Mouse (Mus musculus): ENCODE results near the gene D11Wsu47e. TPM values are rescaled to one million over a fixed set of nuclear protein-coding genes. Genes with fewer than 3 reads are reported as not detected.

Gene D11Wsu47e
- polyA plus RNA-seq, 1 experiment: 7.4 TPM

DNA sequence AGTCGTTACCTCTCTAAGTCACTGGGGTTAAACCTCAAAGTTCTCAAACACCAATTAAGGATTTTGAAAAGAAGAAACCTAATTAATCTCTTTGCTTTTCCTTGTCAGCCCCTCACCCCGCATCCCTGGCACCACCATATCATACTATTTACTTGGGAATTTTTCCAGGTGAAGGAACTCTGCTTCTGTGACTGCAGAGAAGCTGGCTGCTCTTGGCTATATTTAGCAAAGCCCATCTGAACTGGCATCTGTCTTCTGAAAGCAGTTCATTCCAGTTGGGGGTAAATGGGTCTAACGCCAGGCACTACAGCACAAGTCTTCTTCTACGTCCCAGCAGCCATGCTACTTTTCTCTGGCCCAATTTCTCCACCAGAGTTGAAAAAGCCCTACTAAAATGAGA lies 10.6 kb upstream of the D11Wsu47e start:
- TF ChIP-seq POLR2A (IDR thresholded peaks at IDR 0.05; ENCODE audit: low read depth, low read length) (no peak), CTCF (IDR thresholded peaks at IDR 0.05; ENCODE audit: extremely low read depth, insufficient read depth, insufficient read length, insufficient replicate concordance) (no peak)
- 92% methylated on average over 4 of the region's 4 CpGs for WGBS
- peaks cover 16% of the 10 kb centered on the region for H3K36me3 ChIP-seq (ENCODE audit: control insufficient read depth, insufficient read depth, low read length)
- no peaks in the 10 kb centered on the region for H3K27me3 ChIP-seq (ENCODE audit: control insufficient read depth, insufficient read depth, low read length)
- no peak overlapping the region for H3K4me3 ChIP-seq (ENCODE audit: extremely low read depth, insufficient read depth, insufficient read length)
- no peak overlapping the region for H3K27ac ChIP-seq (ENCODE audit: insufficient read depth, low read length)
- no peak for DNase-seq (ENCODE audit: low read depth in 1 of 2, low spot score in 2 of 2)
- 0 out of 2 replicates have a peak, but pooled peaks cover 2% of the 10 kb centered on the region for H3K4me1 ChIP-seq (ENCODE audit: control insufficient read depth, insufficient read depth, insufficient read length)

DNA sequence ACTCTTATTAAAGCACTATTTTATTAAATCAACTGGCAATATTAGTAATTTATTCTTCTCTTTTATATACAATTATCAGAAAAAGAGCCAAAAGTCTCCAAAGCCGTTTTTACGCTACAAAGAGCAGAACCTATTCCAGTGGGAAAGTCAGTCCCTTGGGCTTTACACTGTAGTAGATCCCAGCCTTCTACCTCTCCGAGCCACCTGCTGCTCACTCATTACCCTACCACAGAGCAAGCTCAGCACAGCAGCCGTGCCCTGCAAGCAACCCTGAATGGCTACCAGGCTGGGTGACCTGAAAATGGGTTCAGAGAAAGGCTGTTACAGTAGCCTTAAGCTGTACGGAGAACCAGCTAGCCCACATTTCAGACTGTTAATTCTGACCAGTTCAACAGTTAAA lies 9.6 kb upstream of the D11Wsu47e start:
- Histone ChIP-seq H3K4me1 (ENCODE audit: control insufficient read depth, insufficient read depth, insufficient read length) (0 out of 2 replicates have a peak, but pooled peaks cover 2% of the 10 kb centered on the region), H3K4me3 (ENCODE audit: extremely low read depth, insufficient read depth, insufficient read length) (no peak overlapping the region), H3K27me3 (ENCODE audit: control insufficient read depth, insufficient read depth, low read length) (no peaks in the 10 kb centered on the region), H3K36me3 (ENCODE audit: control insufficient read depth, insufficient read depth, low read length) (peaks cover 14% of the 10 kb centered on the region), H3K27ac (ENCODE audit: insufficient read depth, low read length) (no peak overlapping the region)
- WGBS: 94% methylated on average over 5 of the region's 5 CpGs
- TF ChIP-seq CTCF (IDR thresholded peaks at IDR 0.05; ENCODE audit: extremely low read depth, insufficient read depth, insufficient read length, insufficient replicate concordance): no peak
- TF ChIP-seq POLR2A (IDR thresholded peaks at IDR 0.05; ENCODE audit: low read depth, low read length): no peak
- DNase-seq (ENCODE audit: low read depth in 1 of 2, low spot score in 2 of 2): no peak

DNA sequence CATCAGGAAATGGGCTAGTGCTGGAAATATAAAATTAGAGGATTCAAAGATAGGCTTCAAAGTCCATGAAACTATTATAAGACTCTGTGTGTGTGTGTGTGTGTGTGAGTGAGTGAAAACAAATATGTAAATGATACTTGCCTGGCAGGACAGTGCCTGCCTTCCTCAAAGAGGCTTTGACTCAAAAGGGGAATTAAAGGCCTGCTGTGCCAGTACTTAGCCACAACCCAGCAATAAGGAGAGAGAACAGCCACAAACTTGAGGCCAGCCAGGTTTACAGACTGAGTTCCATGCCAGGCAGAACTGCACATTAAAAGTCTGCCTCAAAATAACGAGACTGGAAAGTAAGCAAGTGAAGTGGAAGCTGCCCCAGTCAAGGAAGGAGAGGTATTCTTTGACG lies 7.4 kb upstream of the D11Wsu47e start:
- Histone ChIP-seq H3K27me3 (ENCODE audit: control insufficient read depth, insufficient read depth, low read length) (no peaks in the 10 kb centered on the region), H3K4me1 (ENCODE audit: control insufficient read depth, insufficient read depth, insufficient read length) (0 out of 2 replicates have a peak, but pooled peaks cover 2% of the 10 kb centered on the region)
- 79% methylated on average over 2 of the region's 2 CpGs for WGBS

DNA sequence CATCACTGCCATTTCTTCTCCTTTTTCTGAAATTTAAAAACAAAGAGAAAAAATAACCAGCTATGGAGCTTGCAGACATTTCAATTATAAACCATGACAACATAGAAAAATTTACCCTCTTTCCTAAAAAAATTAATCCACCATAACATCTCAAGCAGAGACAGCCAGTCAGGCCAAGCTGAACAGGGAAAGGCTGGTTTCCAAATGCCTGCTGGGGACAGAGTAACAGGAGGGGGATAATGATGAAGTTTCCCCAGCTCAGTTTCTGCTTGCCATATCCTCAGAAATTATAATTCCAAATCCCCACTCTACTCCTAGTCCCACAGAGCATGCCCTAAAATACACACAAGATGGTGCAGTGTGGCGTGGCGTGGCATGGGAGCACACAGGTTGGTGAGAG lies 6.8 kb upstream of the D11Wsu47e start:
- Histone ChIP-seq H3K4me3 (ENCODE audit: extremely low read depth, insufficient read depth, insufficient read length) (no peak overlapping the region), H3K4me1 (ENCODE audit: control insufficient read depth, insufficient read depth, insufficient read length) (0 out of 2 replicates have a peak, but pooled peaks cover 2% of the 10 kb centered on the region), H3K36me3 (ENCODE audit: control insufficient read depth, insufficient read depth, low read length) (peaks cover 9% of the 10 kb centered on the region; the same call in 1 of the 2 replicates), H3K27ac (ENCODE audit: insufficient read depth, low read length) (no peak overlapping the region), H3K27me3 (ENCODE audit: control insufficient read depth, insufficient read depth, low read length) (no peaks in the 10 kb centered on the region)
- no peak for TF ChIP-seq POLR2A (IDR thresholded peaks at IDR 0.05; ENCODE audit: low read depth, low read length)
- TF ChIP-seq CTCF (IDR thresholded peaks at IDR 0.05; ENCODE audit: extremely low read depth, insufficient read depth, insufficient read length, insufficient replicate concordance): no peak
- DNase-seq (ENCODE audit: low read depth in 1 of 2, low spot score in 2 of 2): no peak
- 100% methylated on average over 2 of the region's 2 CpGs for WGBS

More for the DNA sequence above, 7.4 kb upstream of the D11Wsu47e start:
- no peak for DNase-seq (ENCODE audit: low read depth in 1 of 2, low spot score in 2 of 2)
- TF ChIP-seq CTCF (IDR thresholded peaks at IDR 0.05; ENCODE audit: extremely low read depth, insufficient read depth, insufficient read length, insufficient replicate concordance) (no peak), POLR2A (IDR thresholded peaks at IDR 0.05; ENCODE audit: low read depth, low read length) (no peak)
- H3K36me3 ChIP-seq (ENCODE audit: control insufficient read depth, insufficient read depth, low read length): peaks cover 10% of the 10 kb centered on the region; the same call in 1 of the 2 replicates
- no peak overlapping the region for H3K27ac ChIP-seq (ENCODE audit: insufficient read depth, low read length)
- no peak overlapping the region for H3K4me3 ChIP-seq (ENCODE audit: extremely low read depth, insufficient read depth, insufficient read length)

DNA sequence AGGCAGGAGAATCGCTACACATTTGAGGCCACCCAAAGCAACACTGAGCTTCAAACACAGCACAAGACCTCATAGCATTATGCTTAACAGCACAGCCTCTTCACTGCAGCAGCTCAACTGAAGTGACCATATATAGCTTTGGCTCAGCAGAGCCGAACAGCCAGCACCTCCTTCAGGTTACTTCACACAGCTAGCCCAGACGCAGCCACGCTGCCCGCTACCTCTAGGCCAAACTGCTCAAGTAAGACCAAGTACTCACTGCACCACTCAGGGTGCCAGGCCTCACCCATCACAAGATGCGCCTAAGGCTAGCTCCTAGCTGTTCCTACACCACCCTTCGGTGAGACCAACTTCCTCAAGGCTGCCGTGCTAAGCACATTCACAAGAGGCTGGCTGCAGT lies 5.8 kb upstream of the D11Wsu47e start:
- 79% methylated on average over 8 of the region's 8 CpGs for WGBS
- Histone ChIP-seq H3K4me3 (ENCODE audit: extremely low read depth, insufficient read depth, insufficient read length) (no peak overlapping the region), H3K27me3 (ENCODE audit: control insufficient read depth, insufficient read depth, low read length) (no peaks in the 10 kb centered on the region), H3K4me1 (ENCODE audit: control insufficient read depth, insufficient read depth, insufficient read length) (peaks cover 2% of the 10 kb centered on the region; the same call in 1 of the 2 replicates), H3K27ac (ENCODE audit: insufficient read depth, low read length) (no peak overlapping the region), H3K36me3 (ENCODE audit: control insufficient read depth, insufficient read depth, low read length) (peaks cover 9% of the 10 kb centered on the region; the same call in 1 of the 2 replicates)
- TF ChIP-seq CTCF (IDR thresholded peaks at IDR 0.05; ENCODE audit: extremely low read depth, insufficient read depth, insufficient read length, insufficient replicate concordance): no peak
- TF ChIP-seq POLR2A (IDR thresholded peaks at IDR 0.05; ENCODE audit: low read depth, low read length): no peak
- DNase-seq (ENCODE audit: low read depth in 1 of 2, low spot score in 2 of 2): no peak

DNA sequence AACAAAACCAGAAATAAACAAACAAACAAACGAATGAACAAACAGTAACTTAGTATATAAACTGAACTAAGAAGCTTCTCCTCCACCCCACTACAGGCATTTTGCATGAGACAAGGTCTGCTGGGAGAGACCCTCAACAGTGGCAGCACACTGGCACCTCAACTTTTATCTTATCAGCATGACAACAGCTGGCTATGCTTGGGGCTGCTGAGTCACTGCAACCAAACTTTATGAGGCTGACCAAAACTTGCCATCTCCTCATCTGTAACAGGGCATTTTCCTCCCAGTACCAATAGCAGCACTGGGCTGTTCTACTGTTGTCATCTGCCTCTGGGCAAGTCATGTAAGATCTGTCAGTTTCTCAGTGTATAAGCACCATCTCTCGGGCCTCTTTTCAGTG lies 3.3 kb upstream of the D11Wsu47e start:
- Histone ChIP-seq H3K4me3 (ENCODE audit: extremely low read depth, insufficient read depth, insufficient read length) (no peak overlapping the region), H3K4me1 (ENCODE audit: control insufficient read depth, insufficient read depth, insufficient read length) (peaks cover 5% of the 10 kb centered on the region; the same call in 1 of the 2 replicates), H3K36me3 (ENCODE audit: control insufficient read depth, insufficient read depth, low read length) (peaks cover 6% of the 10 kb centered on the region; the same call in 1 of the 2 replicates), H3K27me3 (ENCODE audit: control insufficient read depth, insufficient read depth, low read length) (no peaks in the 10 kb centered on the region), H3K27ac (ENCODE audit: insufficient read depth, low read length) (no peak overlapping the region)
- TF ChIP-seq POLR2A (IDR thresholded peaks at IDR 0.05; ENCODE audit: low read depth, low read length) (no peak), CTCF (IDR thresholded peaks at IDR 0.05; ENCODE audit: extremely low read depth, insufficient read depth, insufficient read length, insufficient replicate concordance) (no peak)
- WGBS: 84% methylated on average over 2 of the region's 2 CpGs
- DNase-seq (ENCODE audit: low read depth in 1 of 2, low spot score in 2 of 2): no peak

DNA sequence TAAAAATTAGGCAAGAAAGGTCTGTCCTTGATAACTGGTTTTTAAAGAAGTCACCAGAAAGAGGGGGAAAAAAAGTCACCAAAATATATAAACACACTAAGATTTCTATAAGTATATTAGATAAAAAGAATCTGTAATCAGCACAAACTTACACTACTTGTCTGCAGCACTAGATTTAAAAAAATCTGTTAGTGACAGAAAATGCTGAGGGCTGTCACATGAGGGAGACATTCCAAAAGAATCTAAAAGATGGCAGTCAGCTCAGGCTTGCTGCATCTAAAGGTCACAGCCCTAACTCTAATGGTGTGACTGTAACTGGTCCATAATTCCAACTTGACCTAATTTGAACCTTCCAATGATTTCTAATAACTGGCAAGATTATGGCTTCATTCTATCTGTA lies 2.2 kb upstream of the D11Wsu47e start:
- Histone ChIP-seq H3K27ac (ENCODE audit: insufficient read depth, low read length) (no peak overlapping the region), H3K36me3 (ENCODE audit: control insufficient read depth, insufficient read depth, low read length) (0 out of 2 replicates have a peak, but pooled peaks cover 1% of the 10 kb centered on the region), H3K27me3 (ENCODE audit: control insufficient read depth, insufficient read depth, low read length) (no peaks in the 10 kb centered on the region), H3K4me1 (ENCODE audit: control insufficient read depth, insufficient read depth, insufficient read length) (peaks cover 5% of the 10 kb centered on the region; the same call in 1 of the 2 replicates), H3K4me3 (ENCODE audit: extremely low read depth, insufficient read depth, insufficient read length) (no peak overlapping the region)
- TF ChIP-seq CTCF (IDR thresholded peaks at IDR 0.05; ENCODE audit: extremely low read depth, insufficient read depth, insufficient read length, insufficient replicate concordance) (no peak), POLR2A (IDR thresholded peaks at IDR 0.05; ENCODE audit: low read depth, low read length) (no peak)
- DNase-seq (ENCODE audit: low read depth in 1 of 2, low spot score in 2 of 2): no peak
